Mouse (Mus musculus) naive thymus-derived CD4-positive, alpha-beta T cell, adult 2 months (primary cell): ENCODE measurements at regions not wholly inside any gene's neighbourhood (a gene's known extent, or its start where the extent isn't known, plus 50 kb on each side); places are given as distances from the start of the nearest gene placed in this dataset.

Experiments
- DNase-seq: peaks from one replicate; pipeline ENCODE4 v3.0.0-alpha.2; 2011; ENCODE audit warnings: low read depth

GRCm38 (mm10) chr11:79881812-79882211 lies 80.4 kb downstream of the Utp6 start:
- DNase-seq = no peak

- no peak for DNase-seq
Observed at GRCm38 (mm10) chr11:79878091-79878490, 84.1 kb downstream of the Utp6 start.

GRCm38 (mm10) chr11:79877184-79877745 lies 84.9 kb downstream of the Utp6 start:
- DNase-seq = no peak

- DNase-seq = no peak
Observed at GRCm38 (mm10) chr11:79871783-79872628, 90.2 kb downstream of the Utp6 start.

GRCm38 (mm10) chr11:79870189-79870588 lies 92.0 kb downstream of the Utp6 start:
- DNase-seq = peak; percentile 53

- DNase-seq = no peak
Observed at GRCm38 (mm10) chr11:79869009-79869408, 93.2 kb downstream of the Utp6 start.

GRCm38 (mm10) chr11:79864836-79865235 lies 97.4 kb downstream of the Utp6 start:
- DNase-seq = no peak

- DNase-seq = no peak
Observed at GRCm38 (mm10) chr11:79863487-79864175, 98.6 kb downstream of the Utp6 start.

GRCm38 (mm10) chr11:79860611-79861067 lies 101.6 kb downstream of the Utp6 start:
- no peak for DNase-seq

- no peak for DNase-seq
Observed at GRCm38 (mm10) chr11:79856376-79856775, 105.8 kb downstream of the Utp6 start.

GRCm38 (mm10) chr11:79849545-79849944 lies 112.6 kb downstream of the Utp6 start:
- no peak for DNase-seq

- DNase-seq = no peak
Observed at GRCm38 (mm10) chr11:79844436-79844835, 117.8 kb downstream of the Utp6 start.

- DNase-seq = no peak
Observed at GRCm38 (mm10) chr11:79843021-79843420, 119.2 kb downstream of the Utp6 start.

- DNase-seq = no peak
Observed at GRCm38 (mm10) chr11:79839973-79840372, 122.2 kb downstream of the Utp6 start.

- DNase-seq = no peak
Observed at GRCm38 (mm10) chr11:79838051-79838450, 124.1 kb downstream of the Utp6 start.

- DNase-seq = no peak
Observed at GRCm38 (mm10) chr11:79837076-79837990, 124.9 kb downstream of the Utp6 start.

GRCm38 (mm10) chr11:79835873-79836272 lies 126.3 kb downstream of the Utp6 start:
- no peak for DNase-seq

GRCm38 (mm10) chr11:79833817-79834216 lies 128.4 kb downstream of the Utp6 start:
- no peak for DNase-seq

GRCm38 (mm10) chr11:79831591-79832320 lies 130.4 kb downstream of the Utp6 start:
- DNase-seq = no peak

- DNase-seq = no peak
Observed at GRCm38 (mm10) chr11:79830567-79831055, 131.6 kb downstream of the Utp6 start.

- no peak for DNase-seq
Observed at GRCm38 (mm10) chr11:79827034-79827433, 135.2 kb downstream of the Utp6 start.
